Mouse (Mus musculus) heart, embryonic 14.5 days (tissue): ENCODE results near the gene Actr2. TPM values are rescaled to one million over a fixed set of nuclear protein-coding genes. Genes with fewer than 3 reads are reported as not detected.
"Not testable (repeated sequence)": the region's sequence is repeated elsewhere in the genome, so short reads cannot be mapped to it uniquely, and the experiment has no call there.

Source experiments
- ATAC-seq: fragments of 200-750 bp; cut with Nextera tagmentation; 2 replicates; pipeline ENCODE4 v1.8.0; 2017; ENCODE audit warnings: low read depth, moderate TSS enrichment; ENCODE audit not compliant: insufficient number of reproducible peaks, insufficient read depth, low FRiP score
- H3K27ac ChIP-seq, 2 experiments: fragments of 200-500 bp in 1 of 2; fragments of 300-500 bp in 1 of 2; sonication (generic) in 1 of 2; replicated peaks in 1 of 2; 2 replicates each; pipeline ENCODE4 v1.5.1; 2012 to 2014; ENCODE audit warnings: low read depth in 2 of 2, low read length in 2 of 2, control low read depth in 1 of 2, mild to moderate bottlenecking in 1 of 2, mixed read lengths in 1 of 2; ENCODE audit not compliant: control insufficient read depth in 1 of 2, insufficient read depth in 1 of 2
- H3K27me3 ChIP-seq: fragments of 300-500 bp; sonication (generic); 2 replicates; pipeline ENCODE4 v1.6.1; 2014; ENCODE audit warnings: mild to moderate bottlenecking, low read length, control low read depth; ENCODE audit not compliant: control insufficient read depth, insufficient read depth
- H3K36me3 ChIP-seq: fragments of 300-500 bp; sonication (generic); 2 replicates; pipeline ENCODE4 v1.6.1; 2014; ENCODE audit warnings: mild to moderate bottlenecking, control low read depth, low read length, mixed read lengths; ENCODE audit not compliant: control insufficient read depth, insufficient read depth
- H3K4me1 ChIP-seq, 2 experiments: fragments of 200-500 bp in 1 of 2; fragments of 300-500 bp in 1 of 2; sonication (generic) in 1 of 2; 2 replicates each; pipeline ENCODE4 v1.6.1; 2012 to 2014; ENCODE audit warnings: low read length in 2 of 2, control low read depth in 1 of 2, mixed read lengths in 1 of 2; ENCODE audit not compliant: control insufficient read depth in 2 of 2, insufficient read depth in 2 of 2
- H3K4me2 ChIP-seq: fragments of 300-500 bp; sonication (generic); 2 replicates; pipeline ENCODE4 v1.6.1; 2014; ENCODE audit warnings: mild to moderate bottlenecking, low read length
- H3K4me3 ChIP-seq, 2 experiments: fragments of 200-500 bp in 1 of 2; fragments of 300-500 bp in 1 of 2; sonication (generic) in 1 of 2; 2 replicates each; pipeline ENCODE4 v1.5.1; 2012 to 2014; ENCODE audit warnings: low read length in 2 of 2, mild to moderate bottlenecking in 2 of 2, control low read depth in 1 of 2, low read depth in 1 of 2, moderate library complexity in 1 of 2; ENCODE audit not compliant: control insufficient read depth in 1 of 2, insufficient read depth in 1 of 2
- H3K9ac ChIP-seq: fragments of 300-500 bp; sonication (generic); 2 replicates; pipeline ENCODE4 v1.6.1; 2014; ENCODE audit warnings: mild to moderate bottlenecking, low read length
- H3K9me3 ChIP-seq: fragments of 300-500 bp; sonication (generic); 2 replicates; pipeline ENCODE4 v1.6.1; 2016; ENCODE audit warnings: low read length, control low read depth; ENCODE audit not compliant: control insufficient read depth
- WGBS: fragments of 180-500 bp; shearing (Covaris S2); extraction: QIAGEN DNeasy Blood & Tissue Kit; methylation state at CpG from one replicate; pipeline ENCODE4 v1.1.7; 2014; 5-methylcytosine and 5-hydroxymethylcytosine counted together
- polyA plus RNA-seq: library from polyadenylated mRNA; unstranded; fragments of >200 nt; fragmentation: Nextera tagmentation; extraction: Ambion mirVana; gene quantifications from 2 replicates; pipeline ENCODE4 v1.2.1, GENCODE M21; 2014

The Actr2 gene
- polyA plus RNA-seq, 1 experiment from 2014 or later, result 48.9 TPM

DNA sequence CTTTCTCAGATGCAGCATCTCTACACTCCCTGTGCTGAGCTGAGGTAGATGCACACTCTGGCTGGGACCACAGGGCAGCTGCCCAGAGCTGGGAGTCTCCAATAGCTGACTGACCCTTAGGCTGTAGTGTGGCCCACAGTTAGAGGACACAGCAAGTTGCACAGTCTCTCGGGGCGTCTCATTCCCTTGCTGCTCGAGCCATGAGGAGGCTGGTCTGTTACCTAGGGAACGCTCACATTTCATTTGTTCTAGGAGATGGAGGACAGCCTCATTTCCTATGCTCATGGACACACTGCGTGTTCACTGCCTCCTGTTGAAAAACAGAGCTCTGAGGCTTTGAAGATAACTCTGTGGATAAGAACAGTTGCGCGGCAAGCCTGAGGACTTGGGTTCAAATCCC, 76.7 kb downstream of the Actr2 start:
- no peak for ATAC-seq
- WGBS, result 85% methylated on average over 7 of the region's 7 CpGs

GRCm38 (mm10) chr11:20035343-20035928, 77.3 kb downstream of the Actr2 start:
- H3K4me2 ChIP-seq, result no peak overlapping the region
- ATAC-seq, result no peak
- no peak overlapping the region for H3K4me3 ChIP-seq
- H3K27me3 ChIP-seq, result 0 out of 2 replicates have a peak, but pooled peaks cover 3% of the 10 kb centered on the region
- H3K9ac ChIP-seq, result no peak overlapping the region
- no peaks in the 10 kb centered on the region for H3K36me3 ChIP-seq
- H3K4me1 ChIP-seq, result peaks cover 0 to 2% of the 10 kb centered on the region in 2 experiments; a peak in 1 of 4 replicates
- no peak overlapping the region for H3K27ac ChIP-seq
- 46% methylated on average over 11 of the region's 11 CpGs for WGBS
- 0 out of 2 replicates have a peak, but pooled peaks cover 3% of the 10 kb centered on the region for H3K9me3 ChIP-seq

More for the DNA sequence above, 76.7 kb downstream of the Actr2 start:
- H3K4me1 ChIP-seq, result peaks cover under 1 to 2% of the 10 kb centered on the region in 2 experiments; a peak in 2 of 4 replicates
- H3K27ac ChIP-seq, result no peak overlapping the region
- H3K36me3 ChIP-seq, result no peaks in the 10 kb centered on the region
- no peak overlapping the region for H3K9ac ChIP-seq
- 0 out of 2 replicates have a peak, but pooled peaks cover 3% of the 10 kb centered on the region for H3K9me3 ChIP-seq
- H3K4me3 ChIP-seq, result no peak overlapping the region
- H3K27me3 ChIP-seq, result 0 out of 2 replicates have a peak, but pooled peaks cover 3% of the 10 kb centered on the region
- H3K4me2 ChIP-seq, result no peak overlapping the region

GRCm38 (mm10) chr11:20034337-20034947, 78.3 kb downstream of the Actr2 start:
- H3K27me3 ChIP-seq, result 0 out of 2 replicates have a peak, but pooled peaks cover 3% of the 10 kb centered on the region
- peaks cover 0 to 2% of the 10 kb centered on the region in 2 experiments; a peak in 1 of 4 replicates for H3K4me1 ChIP-seq
- no peak for ATAC-seq
- H3K27ac ChIP-seq, result no peak overlapping the region
- H3K36me3 ChIP-seq, result no peaks in the 10 kb centered on the region
- H3K9me3 ChIP-seq, result 0 out of 2 replicates have a peak, but pooled peaks cover 3% of the 10 kb centered on the region
- no peak overlapping the region for H3K4me2 ChIP-seq
- H3K4me3 ChIP-seq, result no peak overlapping the region
- 62% methylated on average over 14 of the region's 14 CpGs for WGBS
- H3K9ac ChIP-seq, result no peak overlapping the region

- Histone ChIP-seq H3K36me3 (no peaks in the 10 kb centered on the region), H3K9me3 (0 out of 2 replicates have a peak, but pooled peaks cover 3% of the 10 kb centered on the region), H3K4me2 (no peak overlapping the region), H3K27me3 (0 out of 2 replicates have a peak, but pooled peaks cover 3% of the 10 kb centered on the region), H3K9ac (no peak overlapping the region), H3K4me1 (peaks cover 0 to 2% of the 10 kb centered on the region in 2 experiments; a peak in 1 of 4 replicates), H3K27ac (no peak overlapping the region), H3K4me3 (no peak overlapping the region)
- no peak for ATAC-seq
- WGBS, result 47% methylated on average over 6 of the region's 6 CpGs
Observed at GRCm38 (mm10) chr11:20033541-20034160, 79.1 kb downstream of the Actr2 start.

DNA sequence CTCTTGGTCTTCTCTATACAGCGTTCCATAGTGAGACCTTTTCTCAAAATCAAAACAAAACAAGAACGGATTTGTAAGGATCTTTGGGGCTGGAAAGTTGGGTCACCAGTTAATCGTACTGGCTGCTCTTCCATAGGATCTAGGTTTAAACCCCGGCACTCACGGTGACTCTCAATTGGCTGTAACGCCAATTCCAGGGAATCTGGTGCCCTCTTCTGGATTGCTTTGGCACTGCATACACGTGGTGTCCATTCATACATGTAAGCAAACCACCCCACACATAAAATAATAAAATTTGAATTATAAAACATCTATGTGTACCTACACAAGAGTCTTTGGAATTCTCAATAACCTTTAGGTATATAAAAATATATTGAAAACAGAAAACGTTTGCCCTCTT, 81.2 kb downstream of the Actr2 start:
- H3K27ac ChIP-seq, result no peak overlapping the region
- no peak overlapping the region for H3K9ac ChIP-seq
- 0 out of 2 replicates have a peak, but pooled peaks cover 3% of the 10 kb centered on the region for H3K9me3 ChIP-seq
- peaks cover 0 to 2% of the 10 kb centered on the region in 2 experiments; a peak in 1 of 4 replicates for H3K4me1 ChIP-seq
- 0 out of 2 replicates have a peak, but pooled peaks cover 3% of the 10 kb centered on the region for H3K27me3 ChIP-seq
- H3K4me3 ChIP-seq, result no peak overlapping the region
- 37% methylated on average over 8 of the region's 8 CpGs for WGBS
- no peak overlapping the region for H3K4me2 ChIP-seq
- H3K36me3 ChIP-seq, result no peaks in the 10 kb centered on the region
- no peak for ATAC-seq

- not testable (repeated sequence) for H3K4me3 ChIP-seq, ATAC-seq
- 91% methylated on average over 5 of the region's 5 CpGs for WGBS
Observed at GRCm38 (mm10) chr11:20030973-20031372, 81.7 kb downstream of the Actr2 start.

DNA sequence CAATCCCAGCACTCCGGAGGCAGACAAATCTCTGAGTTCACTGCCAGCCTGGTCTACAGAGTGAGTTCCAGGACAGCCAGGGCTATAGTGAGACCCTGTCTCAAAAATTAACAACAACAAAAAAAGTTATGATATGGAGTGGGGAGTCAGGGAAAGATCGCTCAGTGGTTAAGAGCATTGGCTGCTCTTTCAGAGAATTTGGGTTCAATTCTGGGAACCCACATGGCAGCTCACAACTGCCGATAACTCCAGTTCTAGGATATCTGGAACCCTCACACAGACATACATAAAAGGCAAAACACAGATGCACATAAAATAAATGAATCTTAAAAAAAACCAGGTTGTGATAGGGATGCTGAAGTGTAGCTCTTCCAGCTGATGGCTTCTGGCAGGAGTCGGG, 83.7 kb downstream of the Actr2 start:
- Histone ChIP-seq H3K27ac (no peak overlapping the region), H3K27me3 (no peaks in the 10 kb centered on the region), H3K4me3 (no peak overlapping the region), H3K4me1 (no peaks in the 10 kb centered on the region), H3K9me3 (0 out of 2 replicates have a peak, but pooled peaks cover 3% of the 10 kb centered on the region), H3K4me2 (no peak overlapping the region), H3K9ac (no peak overlapping the region), H3K36me3 (peaks cover 17% of the 10 kb centered on the region)
- WGBS, result 88% methylated on average over 4 of the region's 4 CpGs
- no peak for ATAC-seq

More at GRCm38 (mm10) chr11:20030973-20031372, 81.7 kb downstream of the Actr2 start:
- not testable (repeated sequence) for H3K9me3 ChIP-seq, H3K27ac ChIP-seq, H3K27me3 ChIP-seq, H3K4me2 ChIP-seq, H3K9ac ChIP-seq, H3K4me1 ChIP-seq, H3K36me3 ChIP-seq
